Mouse (Mus musculus) MEL (cell line): ENCODE data around the gene Abcc4. TPM values are rescaled to one million over a fixed set of nuclear protein-coding genes. Genes with fewer than 3 reads are reported as not detected.

Experiments
- DNase-seq: peaks from one replicate; pipeline ENCODE4 v3.0.0; 2011; ENCODE audit warnings: low read depth, low spot score
- H3K27ac ChIP-seq: 2 replicates; pipeline ENCODE4 v1.5.1; 2012; ENCODE audit warnings: low read depth, mild to moderate bottlenecking, control low read depth, low read length, moderate library complexity; ENCODE audit not compliant: control insufficient read depth
- H3K27me3 ChIP-seq, 2 experiments: fragments of 150-350 bp in 1 of 2; sonication (generic) in 1 of 2; 2 replicates each; pipeline ENCODE4 v1.6.1; 2012; ENCODE audit warnings: low read length in 2 of 2, mild to moderate bottlenecking in 2 of 2, improper control_type of control experiment in 1 of 2, moderate library complexity in 1 of 2; ENCODE audit not compliant: insufficient read depth in 2 of 2, control insufficient read depth in 1 of 2
- H3K36me3 ChIP-seq, 2 experiments: 2 replicates each; pipeline ENCODE4 v1.6.1; 2012 to 2014; ENCODE audit warnings: low read length in 2 of 2, improper control_type of control experiment in 1 of 2, inconsistent platforms in 1 of 2, mild to moderate bottlenecking in 1 of 2; ENCODE audit not compliant: insufficient read depth in 2 of 2, control insufficient read depth in 1 of 2
- H3K4me1 ChIP-seq, 2 experiments: fragments of 150-350 bp in 1 of 2; sonication (generic) in 1 of 2; 2 replicates each; pipeline ENCODE4 v1.6.1; 2012; ENCODE audit warnings: low read length in 2 of 2, improper control_type of control experiment in 1 of 2, mild to moderate bottlenecking in 1 of 2; ENCODE audit not compliant: insufficient read depth in 2 of 2, control insufficient read depth in 1 of 2
- H3K4me3 ChIP-seq, 2 experiments: fragments of 150-350 bp in 1 of 2; sonication (generic) in 1 of 2; 2 replicates each; pipeline ENCODE4 v1.5.1; 2012; ENCODE audit warnings: low read depth in 2 of 2, low read length in 2 of 2, mild to moderate bottlenecking in 2 of 2, moderate library complexity in 2 of 2, control low read depth in 1 of 2, improper control_type of control experiment in 1 of 2; ENCODE audit not compliant: control insufficient read depth in 1 of 2, insufficient read depth in 1 of 2
- H3K79me2 ChIP-seq: 2 replicates; pipeline ENCODE4 v1.6.1; 2012; ENCODE audit warnings: mild to moderate bottlenecking, low read length, moderate library complexity; ENCODE audit not compliant: control insufficient read depth, poor library complexity, insufficient read depth
- H3K9ac ChIP-seq: 2 replicates; pipeline ENCODE4 v1.6.1; 2012; ENCODE audit warnings: low read depth, mild to moderate bottlenecking, control low read depth, low read length, moderate library complexity; ENCODE audit not compliant: control insufficient read depth, poor library complexity, severe bottlenecking
- H3K9me3 ChIP-seq: fragments of 150-350 bp; sonication (generic); replicated peaks from 2 replicates; pipeline ENCODE4 v1.6.1; 2012; ENCODE audit warnings: mild to moderate bottlenecking, low read length, improper control_type of control experiment, moderate library complexity; ENCODE audit not compliant: insufficient read depth
- ELF1 ChIP-seq: IDR thresholded peaks from 2 replicates; pipeline ENCODE4 v1.6.1; 2014; ENCODE audit warnings: low read depth, mild to moderate bottlenecking, inconsistent platforms, low read length, improper control_type of control experiment, moderate library complexity
- ETS1 ChIP-seq: IDR thresholded peaks from 2 replicates; pipeline ENCODE4 v1.6.1; 2012; ENCODE audit warnings: low read depth, mild to moderate bottlenecking, inconsistent platforms, low read length, improper control_type of control experiment, moderate library complexity
- GABPA ChIP-seq: IDR thresholded peaks from 2 replicates; pipeline ENCODE4 v1.6.1; 2012; ENCODE audit warnings: low read depth, mild to moderate bottlenecking, inconsistent platforms, low read length, improper control_type of control experiment, moderate library complexity
- GATA1 ChIP-seq: IDR thresholded peaks from 2 replicates; pipeline ENCODE4 v1.6.1; 2011; ENCODE audit warnings: low read depth, low read length, improper control_type of control experiment
- JUND ChIP-seq: IDR thresholded peaks from 2 replicates; pipeline ENCODE4 v1.6.1; 2011; ENCODE audit warnings: low read depth, mild to moderate bottlenecking, improper control_type of control experiment, low read length
- MAX ChIP-seq: IDR thresholded peaks from 2 replicates; pipeline ENCODE4 v1.6.1; 2011; ENCODE audit warnings: low read length, improper control_type of control experiment
- MXI1 ChIP-seq: IDR thresholded peaks from 2 replicates; pipeline ENCODE4 v1.6.1; 2011; ENCODE audit warnings: mild to moderate bottlenecking, low read depth, low read length, improper control_type of control experiment
- MYB ChIP-seq: IDR thresholded peaks from 2 replicates; pipeline ENCODE4 v1.6.1; 2011; ENCODE audit warnings: mild to moderate bottlenecking, low read depth, low read length, improper control_type of control experiment
- NELFE ChIP-seq: IDR thresholded peaks from 2 replicates; pipeline ENCODE4 v1.6.1; 2011; ENCODE audit warnings: low read depth, low read length, improper control_type of control experiment
- NRF1 ChIP-seq: IDR thresholded peaks from 2 replicates; pipeline ENCODE4 v1.6.1; 2014; ENCODE audit warnings: low read depth, mild to moderate bottlenecking, inconsistent platforms, low read length, improper control_type of control experiment, moderate library complexity; ENCODE audit not compliant: poor library complexity, insufficient read depth, severe bottlenecking
- POLR2AphosphoS5 ChIP-seq: IDR thresholded peaks from 2 replicates; pipeline ENCODE4 v1.6.1; 2012; ENCODE audit warnings: low read depth, borderline replicate concordance, mild to moderate bottlenecking, inconsistent platforms, low read length, moderate library complexity, mixed read lengths
- RAD21 ChIP-seq: IDR thresholded peaks from 2 replicates; pipeline ENCODE4 v1.6.1; 2011; ENCODE audit warnings: mild to moderate bottlenecking, low read depth, low read length, improper control_type of control experiment
- SIN3A ChIP-seq: IDR thresholded peaks from 2 replicates; pipeline ENCODE4 v1.6.1; 2012; ENCODE audit warnings: low read length, improper control_type of control experiment, inconsistent platforms
- SMC3 ChIP-seq: IDR thresholded peaks from 2 replicates; pipeline ENCODE4 v1.6.1; 2011; ENCODE audit warnings: low read depth, low read length, improper control_type of control experiment
- TBP ChIP-seq: IDR thresholded peaks from 2 replicates; pipeline ENCODE4 v1.8.0; 2011; ENCODE audit warnings: low read depth, low read length, improper control_type of control experiment
- TCF12 ChIP-seq: IDR thresholded peaks from 2 replicates; pipeline ENCODE4 v1.6.1; 2014; ENCODE audit warnings: low read depth, mild to moderate bottlenecking, inconsistent platforms, low read length, improper control_type of control experiment, moderate library complexity
- UBTF ChIP-seq: IDR thresholded peaks from 2 replicates; pipeline ENCODE4 v1.6.1; 2012; ENCODE audit warnings: low read depth, mild to moderate bottlenecking, inconsistent platforms, low read length, improper control_type of control experiment, moderate library complexity, borderline replicate concordance; ENCODE audit not compliant: insufficient read depth
- ZC3H11A ChIP-seq: IDR thresholded peaks from 2 replicates; pipeline ENCODE4 v1.6.1; 2012; ENCODE audit warnings: low read depth, mild to moderate bottlenecking, inconsistent platforms, low read length, improper control_type of control experiment
- ZNF384 ChIP-seq: IDR thresholded peaks from 2 replicates; pipeline ENCODE4 v1.6.1; 2012; ENCODE audit warnings: low read depth, mild to moderate bottlenecking, inconsistent platforms, low read length, improper control_type of control experiment
- polyA plus RNA-seq, 2 experiments: library from polyadenylated mRNA; stranded (reverse) in 1 of 2; unstranded in 1 of 2; fragments of >175 nt in 1 of 2; fragments of >200 nt in 1 of 2; gene quantifications; 2 replicates each; pipeline versions ENCODE4 v1.2.1 to v1.2.4; 2012; ENCODE audit warnings: low replicate concordance in 2 of 2, low read depth in 1 of 2; ENCODE audit not compliant: insufficient read length in 2 of 2, insufficient read depth in 1 of 2, missing spikeins in 1 of 2
- total RNA-seq: library from RNA; depleted of rRNA; stranded (reverse); fragments of 300-350 nt; gene quantifications from 2 replicates; pipeline ENCODE4 v1.2.3, GENCODE M21; 2012

The Abcc4 gene
- total and polyA plus RNA-seq, 3 experiments: 7.1 to 8.4 TPM; not detected in 1

DNA sequence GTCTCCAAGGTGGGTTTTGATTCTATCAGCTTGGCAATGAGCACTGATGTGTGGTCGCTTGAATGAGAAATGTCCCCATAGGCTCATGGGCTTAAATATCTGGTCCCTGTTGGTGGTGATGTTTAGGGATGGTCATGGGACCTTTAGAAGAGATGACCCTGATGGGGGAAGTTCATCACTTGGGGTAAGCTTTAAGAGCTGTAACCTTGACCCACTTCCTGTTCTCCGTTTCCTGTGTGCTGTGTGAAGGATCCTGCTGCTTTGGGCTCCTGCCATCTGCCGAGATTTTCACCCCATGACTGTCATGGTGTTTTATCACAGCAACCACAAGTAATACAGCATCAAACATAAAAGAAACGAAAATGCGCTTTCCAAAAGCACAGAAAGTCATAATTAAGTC, 128.1 kb downstream of the Abcc4 start:
- H3K9ac ChIP-seq: no peak overlapping the region
- H3K9me3 ChIP-seq: no peaks in the 10 kb centered on the region
- no peaks in the 10 kb centered on the region for H3K79me2 ChIP-seq
- peaks cover 0 to 9% of the 10 kb centered on the region in 2 experiments; a peak in 2 of 4 replicates for H3K36me3 ChIP-seq
- H3K4me3 ChIP-seq: no peak overlapping the region
- H3K27ac ChIP-seq: no peak overlapping the region
- no peaks in the 10 kb centered on the region for H3K27me3 ChIP-seq
- 0 out of 4 replicates have a peak, but pooled peaks cover 0 to 4% of the 10 kb centered on the region in 2 experiments for H3K4me1 ChIP-seq
- TF ChIP-seq JUND (no peak), MYB (no peak)
- DNase-seq: no peak

DNA sequence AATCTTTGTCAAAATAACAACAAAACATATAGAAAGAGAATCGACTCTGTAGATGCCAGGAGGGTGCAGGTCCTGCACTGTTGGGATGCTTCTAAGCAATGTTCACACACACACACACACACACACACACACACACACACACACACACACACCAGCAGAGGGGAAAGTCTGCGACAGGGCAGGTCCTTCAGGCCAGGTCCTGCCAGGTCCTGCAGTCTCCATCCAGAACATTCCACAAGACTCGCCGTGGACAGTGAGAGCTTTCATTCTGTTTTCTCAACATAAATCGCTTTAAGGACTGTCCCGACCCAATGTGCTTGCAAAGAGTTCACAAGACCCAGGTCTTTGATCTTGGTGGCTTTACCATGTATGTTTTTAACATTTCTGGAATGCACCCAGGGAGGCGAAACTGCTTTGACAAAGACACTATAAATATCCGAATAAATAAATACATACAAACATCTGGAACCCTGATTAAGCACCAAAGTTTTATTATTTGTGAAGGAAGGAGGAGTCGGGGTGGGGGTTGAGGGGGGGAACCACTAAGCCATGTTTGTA, 133.3 kb downstream of the Abcc4 start:
- Histone ChIP-seq H3K9me3 (no peaks in the 10 kb centered on the region), H3K9ac (no peak overlapping the region), H3K4me1 (no peaks in the 10 kb centered on the region), H3K79me2 (no peaks in the 10 kb centered on the region), H3K4me3 (no peak overlapping the region), H3K36me3 (no peaks in the 10 kb centered on the region), H3K27me3 (no peaks in the 10 kb centered on the region), H3K27ac (no peak overlapping the region)
- no peak for TF ChIP-seq ETS1
- TF ChIP-seq ELF1: no peak
- TF ChIP-seq NELFE: no peak
- TF ChIP-seq GABPA: no peak
- TF ChIP-seq UBTF: no peak
- no peak for TF ChIP-seq NRF1
- TF ChIP-seq ZC3H11A: no peak
- no peak for TF ChIP-seq JUND
- TF ChIP-seq POLR2AphosphoS5: no peak
- TF ChIP-seq SIN3A: no peak
- TF ChIP-seq TCF12: no peak
- no peak for TF ChIP-seq RAD21
- no peak for DNase-seq

DNA sequence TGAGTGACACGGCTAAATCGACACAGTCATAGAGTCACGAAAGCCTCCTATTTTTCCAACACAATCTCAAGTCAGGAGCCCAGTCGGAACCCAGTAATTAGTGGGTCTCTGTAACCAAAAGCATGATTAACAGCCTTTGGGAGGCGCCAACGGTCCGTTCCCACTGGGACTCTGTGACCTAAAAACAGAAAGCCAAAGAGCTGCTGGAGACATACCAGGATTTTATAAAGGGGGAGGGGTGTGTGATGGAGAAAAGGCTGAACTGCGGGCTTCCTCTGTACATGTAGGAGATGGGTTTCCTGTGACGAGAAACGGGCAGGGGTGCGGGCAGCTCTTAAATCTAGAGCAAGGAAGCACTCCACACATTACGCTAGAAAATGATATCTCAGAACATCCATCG, 136.4 kb downstream of the Abcc4 start:
- Histone ChIP-seq H3K4me1 (no peaks in the 10 kb centered on the region), H3K27ac (no peak overlapping the region), H3K27me3 (no peaks in the 10 kb centered on the region), H3K79me2 (no peaks in the 10 kb centered on the region), H3K4me3 (no peak overlapping the region), H3K9me3 (no peaks in the 10 kb centered on the region), H3K36me3 (no peaks in the 10 kb centered on the region), H3K9ac (no peak overlapping the region)
- DNase-seq: no peak
- TF ChIP-seq SIN3A (no peak), SMC3 (no peak), MAX (no peak), ZC3H11A (no peak), ZNF384 (no peak), MYB (no peak), ELF1 (no peak), UBTF (no peak), TCF12 (no peak), MXI1 (no peak), TBP (no peak), GATA1 (no peak), POLR2AphosphoS5 (no peak)
